Mouse (Mus musculus): ENCODE measurements around the gene C9orf72.
"Not testable (repeated sequence)": the region's sequence is repeated elsewhere in the genome, so short reads cannot be mapped to it uniquely, and the experiment has no call there.

C9orf72 gene

GRCm38 (mm10) chr4:35225734-35226495, at the start of gene C9orf72:
Gene C9orf72, minus strand, starts transcription at chr4:35226175.
- in situ Hi-C loops (cut with MboI; ENCODE audit: low sequenced_read_pairs): no loop called here

GRCm38 (mm10) chr4:35259006-35259405, 33.0 kb upstream of the C9orf72 start:
- in situ Hi-C loops (cut with MboI; ENCODE audit: low sequenced_read_pairs): no loop called here

- in situ Hi-C loops (cut with MboI; ENCODE audit: low sequenced_read_pairs): no loop called here
Measured at GRCm38 (mm10) chr4:35244023-35244422, 18.0 kb upstream of the C9orf72 start.

- in situ Hi-C loops (cut with MboI; ENCODE audit: low sequenced_read_pairs): no loop called here
Measured at GRCm38 (mm10) chr4:35241735-35242134, 15.8 kb upstream of the C9orf72 start.

- in situ Hi-C loops (cut with MboI; ENCODE audit: low sequenced_read_pairs): no loop called here
Measured at GRCm38 (mm10) chr4:35238696-35239095, 12.7 kb upstream of the C9orf72 start.

- in situ Hi-C loops (cut with MboI; ENCODE audit: low sequenced_read_pairs): not testable (repeated sequence)
Measured at GRCm38 (mm10) chr4:35238240-35238639, 12.3 kb upstream of the C9orf72 start.

- in situ Hi-C loops (cut with MboI; ENCODE audit: low sequenced_read_pairs): no loop called here
Measured at GRCm38 (mm10) chr4:35236313-35236712, 10.3 kb upstream of the C9orf72 start.

GRCm38 (mm10) chr4:35228260-35228659, 2.3 kb upstream of the C9orf72 start:
- in situ Hi-C loops (cut with MboI; ENCODE audit: low sequenced_read_pairs): no loop called here

- in situ Hi-C loops (cut with MboI; ENCODE audit: low sequenced_read_pairs): no loop called here
Measured at GRCm38 (mm10) chr4:35226496-35226992, 569 bp upstream of the C9orf72 start.

- in situ Hi-C loops (cut with MboI; ENCODE audit: low sequenced_read_pairs): no loop called here
Measured at GRCm38 (mm10) chr4:35225141-35225733, 738 bp downstream of the C9orf72 start.

GRCm38 (mm10) chr4:35224101-35224500, 1.9 kb downstream of the C9orf72 start:
- in situ Hi-C loops (cut with MboI; ENCODE audit: low sequenced_read_pairs): no loop called here

GRCm38 (mm10) chr4:35223376-35223988, 2.5 kb downstream of the C9orf72 start:
- in situ Hi-C loops (cut with MboI; ENCODE audit: low sequenced_read_pairs): no loop called here

GRCm38 (mm10) chr4:35221903-35222302, 4.1 kb downstream of the C9orf72 start:
- in situ Hi-C loops (cut with MboI; ENCODE audit: low sequenced_read_pairs): no loop called here

- in situ Hi-C loops (cut with MboI; ENCODE audit: low sequenced_read_pairs): no loop called here
Measured at GRCm38 (mm10) chr4:35221131-35221530, 4.8 kb downstream of the C9orf72 start.

GRCm38 (mm10) chr4:35220108-35220731, 5.8 kb downstream of the C9orf72 start:
- in situ Hi-C loops (cut with MboI; ENCODE audit: low sequenced_read_pairs): no loop called here

GRCm38 (mm10) chr4:35204659-35205058, 21.3 kb downstream of the C9orf72 start:
- in situ Hi-C loops (cut with MboI; ENCODE audit: low sequenced_read_pairs): no loop called here

- in situ Hi-C loops (cut with MboI; ENCODE audit: low sequenced_read_pairs): no loop called here
Measured at GRCm38 (mm10) chr4:35203724-35204123, 22.3 kb downstream of the C9orf72 start.

- in situ Hi-C loops (cut with MboI; ENCODE audit: low sequenced_read_pairs): no loop called here
Measured at GRCm38 (mm10) chr4:35201700-35202099, 24.3 kb downstream of the C9orf72 start.

GRCm38 (mm10) chr4:35192725-35193124, 33.2 kb downstream of the C9orf72 start:
- in situ Hi-C loops (cut with MboI; ENCODE audit: low sequenced_read_pairs): no loop called here

- in situ Hi-C loops (cut with MboI; ENCODE audit: low sequenced_read_pairs): no loop called here
Measured at GRCm38 (mm10) chr4:35189794-35190193, 36.2 kb downstream of the C9orf72 start.

GRCm38 (mm10) chr4:35187617-35188326, 38.2 kb downstream of the C9orf72 start:
- in situ Hi-C loops (cut with MboI; ENCODE audit: low sequenced_read_pairs): no loop called here

All from CH12F3 (cell line).